In genomic region chr4:100223532-100223931, GRCm38 (mm10) we compare ENCODE assay signal across 13 mouse cellular contexts.
DNase-seq lines count a peak whose midpoint lies in the region; ATAC-seq and TF ChIP-seq lines count a peak whose summit lies in the region.
"Had no signal": no experiment of that assay in that cellular context is flagged by ENCODE, and none has a peak within 500 bp of the region (broad histone marks: within the 10 kb centered on the region; RNA-seq: fewer than 3 reads in every experiment).

No protein-coding gene starts in this region.

- H3K9ac ChIP-seq in kidney, embryonic 15.5 days: no peak overlapping the region
- H3K9ac ChIP-seq in kidney, embryonic 14.5 days (ENCODE audit: low read depth, low read length): no peak overlapping the region
- H3K9ac ChIP-seq in forebrain, postnatal 0 days: no peak overlapping the region
- H3K9ac ChIP-seq: liver, embryonic 15.5 days had no signal

- no peaks in the 10 kb centered on the region for H3K36me3 ChIP-seq in kidney, embryonic 15.5 days
- no peaks in the 10 kb centered on the region for H3K36me3 ChIP-seq in kidney, embryonic 14.5 days (ENCODE audit: control insufficient read depth, insufficient read depth, low read length)
- H3K36me3 ChIP-seq in forebrain, postnatal 0 days (ENCODE audit: insufficient read depth): no peaks in the 10 kb centered on the region
- H3K36me3 ChIP-seq: liver, embryonic 15.5 days had no signal

- no peak; the same call in 1 of the 2 replicates for ATAC-seq in kidney, embryonic 15.5 days (replicated peaks; ENCODE audit: low FRiP score)
- no peak for ATAC-seq in kidney, embryonic 14.5 days (ENCODE audit: low FRiP score, low TSS enrichment)
- 0 out of 2 replicates have a peak, but pooled peaks have one; percentile 24 for ATAC-seq in megakaryocyte progenitor cell, adult 5-6 weeks (replicated peaks; ENCODE audit: poor library complexity)
- ATAC-seq in forebrain, postnatal 0 days: no peak
- ATAC-seq: midbrain, embryonic 16.5 days had no signal

- peaks cover 23% of the 10 kb centered on the region for H3K4me1 ChIP-seq in kidney, embryonic 15.5 days
- H3K4me1 ChIP-seq in kidney, embryonic 14.5 days (ENCODE audit: control insufficient read depth, insufficient read depth, low read length): peaks cover 12% of the 10 kb centered on the region
- no peaks in the 10 kb centered on the region for H3K4me1 ChIP-seq in forebrain, postnatal 0 days (ENCODE audit: insufficient read depth)

- H3K9me3 ChIP-seq in kidney, embryonic 15.5 days (replicated peaks): no peaks in the 10 kb centered on the region
- no peaks in the 10 kb centered on the region for H3K9me3 ChIP-seq in kidney, embryonic 14.5 days (ENCODE audit: control insufficient read depth, low read length)
- no peaks in the 10 kb centered on the region for H3K9me3 ChIP-seq in forebrain, postnatal 0 days (ENCODE audit: low read length)
- H3K9me3 ChIP-seq: liver, embryonic 15.5 days had no signal

- no peak for TF ChIP-seq CTCF in forebrain, postnatal 0 days (IDR thresholded peaks at IDR 0.05; ENCODE audit: low read depth)

- no peaks in the 10 kb centered on the region for H3K27me3 ChIP-seq in kidney, embryonic 15.5 days
- H3K27me3 ChIP-seq in kidney, embryonic 14.5 days (ENCODE audit: control insufficient read depth, insufficient read depth, low read length): no peaks in the 10 kb centered on the region
- no peaks in the 10 kb centered on the region for H3K27me3 ChIP-seq in forebrain, postnatal 0 days (ENCODE audit: insufficient read depth, low read length)
- H3K27me3 ChIP-seq: liver, embryonic 15.5 days had no signal

- DNase-seq in embryo, embryonic 10 days (ENCODE audit: low spot score): peak; percentile 74
- peak; percentile 54 for DNase-seq in forelimb bud, embryonic 11.5 days (ENCODE audit: low read depth, low spot score)
- DNase-seq in forebrain, postnatal 0 days: no peak
- no peak for DNase-seq in gastrocnemius, adult 8-10 months (ENCODE audit: low spot score in 2 of 2)
- DNase-seq: cerebellum, adult 11-12 months; right cerebral cortex, postnatal 4 days; thymus, postnatal 25 days had no signal

- WGBS in kidney, embryonic 15.5 days: 20% methylated on average over 1 of the region's 1 CpGs
- 26% methylated on average over 1 of the region's 1 CpGs for WGBS in kidney, embryonic 14.5 days
- WGBS in forebrain, postnatal 0 days: 55% methylated on average over 1 of the region's 1 CpGs

- no peak overlapping the region for H3K4me2 ChIP-seq in kidney, embryonic 15.5 days
- no peak overlapping the region for H3K4me2 ChIP-seq in kidney, embryonic 14.5 days (replicated peaks; ENCODE audit: low read depth, low read length)
- no peak overlapping the region for H3K4me2 ChIP-seq in forebrain, postnatal 0 days (ENCODE audit: low read depth)
- H3K4me2 ChIP-seq: heart, embryonic 11.5 days; liver, embryonic 15.5 days had no signal

- peak overlapping the region; percentile 46 for H3K27ac ChIP-seq in kidney, embryonic 15.5 days
- H3K27ac ChIP-seq in kidney, embryonic 14.5 days (ENCODE audit: low read depth, low read length): no peak overlapping the region
- no peak overlapping the region for H3K27ac ChIP-seq in forebrain, postnatal 0 days (ENCODE audit: low read depth, low read length)
- H3K27ac ChIP-seq: liver, embryonic 15.5 days had no signal

- no peak overlapping the region for H3K4me3 ChIP-seq in kidney, embryonic 15.5 days (replicated peaks)
- H3K4me3 ChIP-seq in kidney, embryonic 14.5 days (ENCODE audit: low read length): no peak overlapping the region
- no peak overlapping the region for H3K4me3 ChIP-seq in forebrain, postnatal 0 days (ENCODE audit: low read depth, low read length)
- H3K4me3 ChIP-seq: liver, embryonic 15.5 days had no signal

Comparison
In these comparisons a context has a peak if more than half of its experiments do, and no peak if none do; other contexts are left out.
1. DNase-seq: peak in embryo, embryonic 10 days (single experiment) and forelimb bud, embryonic 11.5 days (single experiment); none in forebrain, postnatal 0 days (single experiment) and gastrocnemius, adult 8-10 months (0 of 2).